ENCODE assay signal across 32 mouse cellular contexts in genomic region chr13:93707271-93707670, GRCm38 (mm10). TPM values are rescaled to one million over a fixed set of nuclear protein-coding genes. Genes with fewer than 3 reads are reported as not detected.
"Had no signal": no experiment of that assay in that cellular context is flagged by ENCODE, and none has a peak within 500 bp of the region (broad histone marks: within the 10 kb centered on the region; RNA-seq: fewer than 3 reads in every experiment).

No protein-coding gene starts in this region.

- H3K4me2 ChIP-seq: heart, embryonic 12.5 days; hindbrain, embryonic 12.5 days; hindbrain, embryonic 14.5 days; intestine, embryonic 15.5 days; kidney, embryonic 15.5 days; limb, embryonic 13.5 days; limb, embryonic 15.5 days; liver, embryonic 13.5 days; liver, embryonic 15.5 days had no signal

- H3K9ac ChIP-seq: heart, embryonic 12.5 days; hindbrain, embryonic 12.5 days; hindbrain, embryonic 14.5 days; intestine, embryonic 15.5 days; kidney, embryonic 15.5 days; limb, embryonic 13.5 days; limb, embryonic 15.5 days; liver, embryonic 13.5 days; liver, embryonic 15.5 days had no signal

- H3K4me3 ChIP-seq: gastrocnemius, adult 2 months; heart, adult 2 months; heart, embryonic 12.5 days; hindbrain, embryonic 10.5 days; hindbrain, embryonic 12.5 days; intestine, embryonic 15.5 days; kidney, embryonic 15.5 days; limb, embryonic 13.5 days; limb, embryonic 15.5 days; liver, embryonic 13.5 days; liver, embryonic 15.5 days had no signal

- H3K9me3 ChIP-seq: heart, embryonic 12.5 days; hindbrain, embryonic 10.5 days; hindbrain, embryonic 12.5 days; intestine, embryonic 15.5 days; kidney, embryonic 15.5 days; limb, embryonic 13.5 days; limb, embryonic 15.5 days; liver, embryonic 13.5 days; liver, embryonic 15.5 days had no signal

- H3K27ac ChIP-seq: gastrocnemius, adult 2 months; heart, adult 2 months; hindbrain, embryonic 10.5 days; hindbrain, embryonic 12.5 days; hindbrain, embryonic 14.5 days; intestine, embryonic 15.5 days; kidney, embryonic 15.5 days; kidney, postnatal 0 days; limb, embryonic 13.5 days; limb, embryonic 15.5 days; liver, embryonic 13.5 days; liver, embryonic 15.5 days had no signal

- H3K36me3 ChIP-seq: heart, embryonic 12.5 days; hindbrain, embryonic 10.5 days; hindbrain, embryonic 12.5 days; intestine, embryonic 15.5 days; kidney, embryonic 15.5 days; limb, embryonic 13.5 days; limb, embryonic 15.5 days; liver, embryonic 13.5 days; liver, embryonic 15.5 days had no signal

- ATAC-seq: hindbrain, embryonic 16.5 days; inflammation-experienced regulatory T-cells, adult 6 months; intestine, embryonic 15.5 days; intestine, postnatal 0 days had no signal

- DNase-seq: gastrocnemius, adult 2 months; gastrocnemius, postnatal 10 days; gastrocnemius, postnatal 25 days; heart, adult 2 months; heart, postnatal 10 days; heart, postnatal 4 days; kidney, adult 18-20 months; kidney, adult 9 months; kidney, postnatal 25 days; kidney, postnatal 4 days; layer of hippocampus, adult 9-11 months; layer of hippocampus, postnatal 36 days; left cerebral cortex, postnatal 4 days; liver, embryonic 13.5 days; lung, adult 18-20 months had no signal

- H3K4me1 ChIP-seq: heart, embryonic 12.5 days; hindbrain, embryonic 12.5 days; intestine, embryonic 15.5 days; kidney, embryonic 15.5 days; limb, embryonic 13.5 days; limb, embryonic 15.5 days; liver, embryonic 13.5 days; liver, embryonic 15.5 days had no signal

- H3K27me3 ChIP-seq: heart, embryonic 12.5 days; hindbrain, embryonic 12.5 days; intestine, embryonic 15.5 days; kidney, embryonic 15.5 days; limb, embryonic 13.5 days; limb, embryonic 15.5 days; liver, embryonic 13.5 days; liver, embryonic 15.5 days had no signal

RNA-seq across cellular contexts. Expression of gene Dmgdh, which starts 33.0 kb away (rescaled TPM):
- total RNA-seq: gastrocnemius, adult 2 months; gastrocnemius, postnatal 10 days; gastrocnemius, postnatal 25 days; granulocyte monocyte progenitor cell, adult 5-6 weeks; heart, adult 2 months; heart, postnatal 10 days; heart, postnatal 25 days; heart, postnatal 4 days had no signal
- polyA plus RNA-seq: heart, adult 2 months; inflammation-experienced regulatory T-cells, adult 6 months; limb, embryonic 11.5 days; limb, embryonic 13.5 days had no signal

RNA-seq across cellular contexts. Expression of gene Bhmt2, which starts 33.2 kb away (rescaled TPM):
- total RNA-seq: gastrocnemius, adult 2 months; gastrocnemius, postnatal 25 days; granulocyte monocyte progenitor cell, adult 5-6 weeks; heart, adult 2 months; heart, postnatal 10 days; heart, postnatal 25 days; heart, postnatal 4 days had no signal
- polyA plus RNA-seq: heart, adult 2 months; heart, embryonic 14.5 days; hindbrain, embryonic 12.5 days; hindbrain, embryonic 14.5 days; inflammation-experienced regulatory T-cells, adult 6 months; limb, embryonic 11.5 days; limb, embryonic 15.5 days had no signal
